Mouse (Mus musculus): ENCODE results near the gene Borcs8.

GRCm38 (mm10) chr8:70120667-70121066 lies 18.6 kb upstream of the Borcs8 start, which contains the start of gene Ncan:
- no peak for TF ChIP-seq CTCF (IDR thresholded peaks at IDR 0.05; ENCODE audit: low read depth, low read length)
- no peak for TF ChIP-seq POLR2A (IDR thresholded peaks at IDR 0.05; ENCODE audit: borderline replicate concordance, low read depth, low read length)

All from bone marrow macrophage, adult 2 months (primary cell).